Mouse (Mus musculus) forebrain, embryonic 12.5 days (tissue): ENCODE measurements at regions not wholly inside any gene's neighbourhood (a gene's known extent, or its start where the extent isn't known, plus 50 kb on each side); places are given as distances from the start of the nearest gene placed in this dataset.

Experiments used
- ATAC-seq: fragments of 200-750 bp; cut with Nextera tagmentation; 2 replicates; pipeline ENCODE4 v1.8.0; 2017; ENCODE audit warnings: moderate TSS enrichment; ENCODE audit not compliant: low FRiP score
- H3K27ac ChIP-seq: fragments of 300-500 bp; sonication (generic); 2 replicates; pipeline ENCODE4 v1.5.1; 2016; ENCODE audit warnings: mild to moderate bottlenecking
- H3K27me3 ChIP-seq: fragments of 300-500 bp; sonication (generic); 2 replicates; pipeline ENCODE4 v1.6.1; 2016; ENCODE audit warnings: mild to moderate bottlenecking
- H3K36me3 ChIP-seq: fragments of 300-500 bp; sonication (generic); replicated peaks from 2 replicates; pipeline ENCODE4 v1.6.1; 2016; ENCODE audit warnings: mild to moderate bottlenecking
- H3K4me1 ChIP-seq: fragments of 300-500 bp; sonication (generic); 2 replicates; pipeline ENCODE4 v1.6.1; 2016
- H3K4me2 ChIP-seq: fragments of 300-500 bp; sonication (generic); 2 replicates; pipeline ENCODE4 v1.6.1; 2016; ENCODE audit warnings: mild to moderate bottlenecking, moderate library complexity
- H3K4me3 ChIP-seq: fragments of 300-500 bp; sonication (generic); replicated peaks from 2 replicates; pipeline ENCODE4 v1.5.1; 2016; ENCODE audit warnings: mild to moderate bottlenecking
- H3K9ac ChIP-seq: fragments of 300-500 bp; sonication (generic); 2 replicates; pipeline ENCODE4 v1.6.1; 2016; ENCODE audit warnings: mild to moderate bottlenecking
- H3K9me3 ChIP-seq: fragments of 300-500 bp; sonication (generic); 2 replicates; pipeline ENCODE4 v1.6.1; 2016
- WGBS: fragments of 180-500 bp; shearing (Covaris S2); methylation state at CpG from one replicate; pipeline ENCODE4 v1.1.7; 2016; 5-methylcytosine and 5-hydroxymethylcytosine counted together

- Histone ChIP-seq H3K9ac (no peak overlapping the region), H3K27ac (no peak overlapping the region), H3K9me3 (no peaks in the 10 kb centered on the region), H3K4me3 (no peak overlapping the region), H3K4me1 (peaks cover 7% of the 10 kb centered on the region; the same call in 1 of the 2 replicates), H3K27me3 (no peaks in the 10 kb centered on the region), H3K4me2 (no peak overlapping the region), H3K36me3 (no peaks in the 10 kb centered on the region)
- whole genome bisulfite sequencing = 67% methylated on average over 2 of the region's 2 CpGs
- ATAC-seq = peak; percentile 63; the same call in 1 of the 2 replicates
Observed at GRCm38 (mm10) chr3:16872337-16873117, 866.3 kb upstream of the Gm5150 start.

DNA sequence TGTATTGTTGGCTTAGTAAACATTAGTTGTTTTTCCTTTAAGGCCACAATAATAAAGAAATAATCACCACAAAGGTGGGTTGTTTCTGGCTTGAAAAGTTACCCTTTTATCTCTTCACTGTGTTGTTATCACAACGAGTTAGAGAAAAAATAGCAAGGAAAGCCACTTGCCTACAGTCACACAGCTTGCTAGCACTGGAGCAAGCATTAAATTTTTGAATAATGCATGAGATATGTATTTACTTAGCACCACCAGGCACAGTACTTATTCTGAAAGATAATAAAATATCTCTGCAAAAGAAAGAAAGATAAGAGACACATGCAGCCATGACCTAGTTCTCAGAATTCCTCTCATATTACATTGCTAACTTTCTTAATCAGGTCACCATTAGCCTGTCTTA lies 853.8 kb upstream of the Gm5150 start:
- 67% methylated on average over 1 of the region's 1 CpGs for WGBS

GRCm38 (mm10) chr3:16858931-16859330 lies 852.7 kb upstream of the Gm5150 start:
- H3K36me3 ChIP-seq = no peaks in the 10 kb centered on the region
- no peak overlapping the region for H3K4me2 ChIP-seq
- ATAC-seq = no peak
- no peaks in the 10 kb centered on the region for H3K27me3 ChIP-seq
- 0 out of 2 replicates have a peak overlapping the region, but pooled peaks have one; percentile 31 for H3K27ac ChIP-seq
- H3K9ac ChIP-seq = no peak overlapping the region
- WGBS = 39% methylated on average over 2 of the region's 2 CpGs
- H3K4me3 ChIP-seq = no peak overlapping the region
- no peaks in the 10 kb centered on the region for H3K9me3 ChIP-seq
- H3K4me1 ChIP-seq = peaks cover 11% of the 10 kb centered on the region; the same call in 1 of the 2 replicates

More for the DNA sequence above, 853.8 kb upstream of the Gm5150 start:
- 0 out of 2 replicates have a peak, but pooled peaks have one; percentile 42 for ATAC-seq
- Histone ChIP-seq H3K4me3 (no peak overlapping the region), H3K9me3 (no peaks in the 10 kb centered on the region), H3K36me3 (no peaks in the 10 kb centered on the region), H3K27ac (no peak overlapping the region), H3K9ac (no peak overlapping the region), H3K4me2 (no peak overlapping the region), H3K27me3 (no peaks in the 10 kb centered on the region), H3K4me1 (peaks cover 11% of the 10 kb centered on the region; the same call in 1 of the 2 replicates)

GRCm38 (mm10) chr3:16855251-16855650 lies 849.0 kb upstream of the Gm5150 start:
- WGBS = 61% methylated on average over 2 of the region's 2 CpGs

GRCm38 (mm10) chr3:16853992-16854391 lies 847.8 kb upstream of the Gm5150 start:
- WGBS = 63% methylated on average over 5 of the region's 5 CpGs
- H3K27ac ChIP-seq = peak overlapping the region; percentile 21; the same call in 1 of the 2 replicates
- H3K9ac ChIP-seq = no peak overlapping the region

More at GRCm38 (mm10) chr3:16855251-16855650, 849.0 kb upstream of the Gm5150 start:
- Histone ChIP-seq H3K4me3 (no peak overlapping the region), H3K27me3 (no peaks in the 10 kb centered on the region), H3K36me3 (no peaks in the 10 kb centered on the region), H3K4me2 (no peak overlapping the region), H3K27ac (no peak overlapping the region), H3K4me1 (peaks cover 11% of the 10 kb centered on the region; the same call in 1 of the 2 replicates), H3K9me3 (no peaks in the 10 kb centered on the region), H3K9ac (no peak overlapping the region)
- ATAC-seq = no peak; the same call in 1 of the 2 replicates

DNA sequence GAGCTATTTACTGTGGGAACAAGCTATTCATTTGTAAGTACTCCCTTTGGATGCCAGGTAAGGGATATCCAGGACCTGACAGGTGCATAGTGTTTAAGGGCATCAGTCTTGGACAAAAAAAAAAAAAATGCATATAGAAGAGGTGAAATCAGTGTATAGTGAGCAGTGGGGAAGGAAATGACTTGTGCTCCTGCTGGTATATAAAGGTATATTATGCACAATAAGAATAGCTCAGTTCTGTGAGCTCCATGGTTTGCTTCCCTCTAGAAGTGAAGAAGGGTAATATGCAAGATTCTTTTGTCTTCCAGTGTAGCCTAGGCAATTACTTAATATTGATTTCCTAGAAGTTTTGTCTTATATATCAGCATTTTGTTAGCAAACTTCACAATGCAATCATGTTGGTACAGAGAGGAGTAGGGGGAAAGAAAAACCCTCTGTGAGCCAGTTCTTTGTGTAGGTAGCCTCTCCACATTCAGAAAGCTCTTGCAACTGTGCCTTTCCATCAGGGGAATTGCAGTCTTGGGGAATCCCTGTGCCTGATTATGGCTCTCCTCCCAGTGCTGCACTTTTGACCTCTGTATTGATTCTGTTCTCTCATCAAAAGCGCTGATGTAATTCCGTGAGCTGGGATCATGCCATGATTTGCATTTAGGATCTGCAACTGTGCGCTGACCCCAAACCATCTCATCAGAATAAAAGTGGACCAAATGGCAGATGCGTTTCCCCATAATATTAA lies 840.7 kb upstream of the Gm5150 start:
- 37% methylated on average over 4 of the region's 4 CpGs for WGBS
- ATAC-seq = peak; percentile 83
- Histone ChIP-seq H3K4me2 (no peak overlapping the region), H3K9ac (no peak overlapping the region), H3K27ac (0 out of 2 replicates have a peak overlapping the region, but pooled peaks have one; percentile 5), H3K36me3 (no peaks in the 10 kb centered on the region), H3K4me3 (no peak overlapping the region), H3K9me3 (no peaks in the 10 kb centered on the region), H3K4me1 (peaks cover 8% of the 10 kb centered on the region), H3K27me3 (no peaks in the 10 kb centered on the region)

More at GRCm38 (mm10) chr3:16853992-16854391, 847.8 kb upstream of the Gm5150 start:
- Histone ChIP-seq H3K27me3 (no peaks in the 10 kb centered on the region), H3K4me2 (no peak overlapping the region), H3K9me3 (no peaks in the 10 kb centered on the region), H3K4me3 (no peak overlapping the region), H3K4me1 (peaks cover 7% of the 10 kb centered on the region; the same call in 1 of the 2 replicates), H3K36me3 (no peaks in the 10 kb centered on the region)
- peak; percentile 67 for ATAC-seq

GRCm38 (mm10) chr3:16820536-16820935 lies 814.3 kb upstream of the Gm5150 start:
- ATAC-seq = peak; percentile 82
- Histone ChIP-seq H3K4me1 (peaks cover 13% of the 10 kb centered on the region), H3K9me3 (no peaks in the 10 kb centered on the region), H3K9ac (no peak overlapping the region), H3K36me3 (no peaks in the 10 kb centered on the region), H3K27me3 (no peaks in the 10 kb centered on the region), H3K27ac (peak overlapping the region; percentile 61; the same call in 1 of the 2 replicates), H3K4me3 (no peak overlapping the region), H3K4me2 (no peak overlapping the region)
- 46% methylated on average over 6 of the region's 6 CpGs for WGBS

DNA sequence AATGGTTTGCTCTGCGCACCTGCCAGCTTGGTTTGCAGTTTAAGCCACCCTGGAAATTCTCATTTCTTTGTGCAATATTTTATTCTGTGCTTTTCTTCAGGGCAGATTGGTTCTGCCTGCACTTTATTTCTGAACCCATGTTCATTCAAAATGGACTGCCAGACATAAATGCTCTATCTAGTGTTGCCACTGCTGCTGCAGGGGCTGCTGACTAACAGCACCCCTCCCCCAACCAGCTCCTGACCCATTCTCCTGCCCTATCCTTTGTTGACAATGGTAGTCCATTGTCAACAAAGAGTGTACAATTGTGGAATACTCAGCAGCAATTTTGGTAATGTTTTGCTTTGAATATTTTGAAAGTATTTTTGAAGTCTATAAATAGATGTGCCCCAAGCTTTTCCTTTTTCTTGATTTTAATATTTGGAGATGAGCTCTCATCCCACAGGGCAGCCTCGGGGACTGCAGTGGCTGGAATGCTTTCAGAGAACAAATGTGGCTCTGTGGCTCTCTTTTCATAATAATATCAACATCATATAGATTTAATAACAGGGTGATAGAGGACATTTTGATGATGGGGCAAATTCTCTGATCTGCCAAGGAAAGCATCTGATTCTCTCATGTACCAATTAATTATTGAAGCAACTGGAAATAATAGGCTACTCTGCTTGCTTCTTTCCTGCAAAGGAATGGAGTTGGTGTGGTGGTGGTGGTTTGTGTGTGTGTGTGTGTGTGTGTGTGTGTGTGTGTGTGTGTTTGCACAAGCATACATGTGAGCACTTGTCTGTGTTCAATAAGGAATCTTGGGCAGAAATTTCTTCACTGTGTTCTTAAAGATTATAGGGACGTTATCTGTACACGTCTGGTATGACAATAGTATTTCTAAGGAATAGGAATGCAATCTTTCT lies 813.2 kb upstream of the Gm5150 start:
- no peaks in the 10 kb centered on the region for H3K27me3 ChIP-seq
- peaks cover 13% of the 10 kb centered on the region for H3K4me1 ChIP-seq
- H3K36me3 ChIP-seq = no peaks in the 10 kb centered on the region
- no peaks in the 10 kb centered on the region for H3K9me3 ChIP-seq
- H3K4me3 ChIP-seq = no peak overlapping the region
- peak overlapping the region; percentile 73 for H3K27ac ChIP-seq
- 70% methylated on average over 4 of the region's 4 CpGs for WGBS
- H3K9ac ChIP-seq = no peak overlapping the region
- peak; percentile 76 for ATAC-seq
- H3K4me2 ChIP-seq = no peak overlapping the region

DNA sequence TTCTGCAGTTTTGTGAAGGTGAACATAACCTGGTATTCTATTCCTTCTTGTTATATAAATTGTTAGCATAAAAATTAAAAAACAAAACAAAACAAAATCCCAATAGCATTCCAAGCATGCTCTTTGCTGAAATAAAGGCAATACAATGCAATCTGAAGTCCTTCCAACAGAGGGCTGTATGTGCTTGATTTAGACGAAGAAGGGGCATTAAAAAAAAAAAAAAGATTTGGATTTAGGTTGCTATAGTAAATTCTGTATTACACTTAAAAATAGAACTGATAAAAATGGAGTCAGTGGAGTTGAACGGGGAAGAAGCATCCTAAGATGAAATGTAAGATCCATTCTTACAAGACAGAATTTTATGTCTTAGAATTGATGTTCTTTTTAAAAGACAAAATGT lies 810.6 kb upstream of the Gm5150 start:
- peaks cover 13% of the 10 kb centered on the region for H3K4me1 ChIP-seq
- no peaks in the 10 kb centered on the region for H3K9me3 ChIP-seq
- WGBS = 25% methylated on average over 2 of the region's 2 CpGs
- H3K9ac ChIP-seq = no peak overlapping the region
- H3K27ac ChIP-seq = no peak overlapping the region
- H3K4me3 ChIP-seq = no peak overlapping the region
- H3K36me3 ChIP-seq = no peaks in the 10 kb centered on the region
- H3K4me2 ChIP-seq = no peak overlapping the region
- no peak for ATAC-seq
- H3K27me3 ChIP-seq = no peaks in the 10 kb centered on the region

- Histone ChIP-seq H3K27ac (no peak overlapping the region), H3K4me3 (no peak overlapping the region), H3K36me3 (no peaks in the 10 kb centered on the region), H3K9ac (no peak overlapping the region), H3K27me3 (no peaks in the 10 kb centered on the region), H3K4me1 (peaks cover 16% of the 10 kb centered on the region), H3K4me2 (no peak overlapping the region), H3K9me3 (no peaks in the 10 kb centered on the region)
- no peak for ATAC-seq
- 78% methylated on average over 3 of the region's 3 CpGs for WGBS
Observed at GRCm38 (mm10) chr3:16816101-16816500, 809.9 kb upstream of the Gm5150 start.

GRCm38 (mm10) chr3:16810878-16811611 lies 804.8 kb upstream of the Gm5150 start:
- Histone ChIP-seq H3K36me3 (no peaks in the 10 kb centered on the region), H3K27ac (0 out of 2 replicates have a peak overlapping the region, but pooled peaks have one; percentile 56), H3K4me3 (no peak overlapping the region), H3K27me3 (no peaks in the 10 kb centered on the region), H3K4me2 (no peak overlapping the region), H3K4me1 (peaks cover 6% of the 10 kb centered on the region; the same call in 1 of the 2 replicates), H3K9me3 (no peaks in the 10 kb centered on the region), H3K9ac (0 out of 2 replicates have a peak overlapping the region, but pooled peaks have one; percentile 4)
- ATAC-seq = peak; percentile 76
- 39% methylated on average over 3 of the region's 3 CpGs for WGBS
